Mouse (Mus musculus): Measurements from ENCODE around the gene C2cd4a.

DNA sequence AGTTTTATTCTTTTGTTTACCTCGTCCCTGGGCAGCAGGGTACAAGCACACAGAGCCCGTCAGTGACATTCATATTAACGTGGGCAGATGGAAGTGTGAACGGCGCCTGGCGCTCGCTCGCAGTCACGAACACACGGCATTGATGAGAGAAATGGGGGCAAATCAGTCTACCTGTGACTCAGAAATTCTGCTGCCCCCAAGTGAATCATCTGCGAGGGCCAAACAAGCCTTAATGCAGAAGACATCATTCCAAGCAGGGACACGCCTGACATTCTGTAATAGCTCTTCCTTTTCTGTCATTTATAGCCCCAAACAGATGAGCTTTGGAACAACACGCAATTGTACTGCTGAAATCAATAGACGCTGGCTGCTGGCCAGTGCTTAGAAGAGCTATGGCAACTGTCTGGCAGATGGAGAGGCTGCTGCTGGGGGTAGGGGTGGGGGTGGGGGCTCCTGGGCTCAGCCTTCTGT lies 36.9 kb downstream of the C2cd4a start:
- TF ChIP-seq CTCF (IDR thresholded peaks at IDR 0.05; ENCODE audit: low read depth, low read length) (no peak), POLR2A (IDR thresholded peaks at IDR 0.05; ENCODE audit: borderline replicate concordance, low read depth, low read length) (no peak)
